Mouse (Mus musculus) embryonic facial prominence, embryonic 12.5 days (tissue): ENCODE measurements at regions not wholly inside any gene's neighbourhood (a gene's known extent, or its start where the extent isn't known, plus 50 kb on each side); places are given as distances from the start of the nearest gene placed in this dataset.
"Not testable (repeated sequence)": the region's sequence is repeated elsewhere in the genome, so short reads cannot be mapped to it uniquely, and the experiment has no call there.

Experiments used
- ATAC-seq: fragments of 200-750 bp; cut with Nextera tagmentation; 2 replicates; pipeline ENCODE4 v1.8.0; 2017; ENCODE audit not compliant: insufficient number of reproducible peaks, insufficient read depth, low FRiP score, low TSS enrichment
- H3K27ac ChIP-seq: fragments of 300-500 bp; sonication (generic); 2 replicates; pipeline ENCODE4 v1.5.1; 2016; ENCODE audit warnings: mild to moderate bottlenecking
- H3K27me3 ChIP-seq: fragments of 300-500 bp; sonication (generic); 2 replicates; pipeline ENCODE4 v1.6.1; 2016; ENCODE audit warnings: mild to moderate bottlenecking, moderate library complexity
- H3K36me3 ChIP-seq: fragments of 300-500 bp; sonication (generic); 2 replicates; pipeline ENCODE4 v1.6.1; 2016; ENCODE audit warnings: mild to moderate bottlenecking
- H3K4me1 ChIP-seq: fragments of 300-500 bp; sonication (generic); 2 replicates; pipeline ENCODE4 v1.6.1; 2016
- H3K4me2 ChIP-seq: fragments of 300-500 bp; sonication (generic); replicated peaks from 2 replicates; pipeline ENCODE4 v1.6.1; 2016; ENCODE audit warnings: mild to moderate bottlenecking, moderate library complexity
- H3K4me3 ChIP-seq: fragments of 300-500 bp; sonication (generic); 2 replicates; pipeline ENCODE4 v1.5.1; 2016; ENCODE audit warnings: mild to moderate bottlenecking
- H3K9ac ChIP-seq: fragments of 300-500 bp; sonication (generic); 2 replicates; pipeline ENCODE4 v1.6.1; 2016; ENCODE audit warnings: mild to moderate bottlenecking, moderate library complexity
- H3K9me3 ChIP-seq: fragments of 300-500 bp; sonication (generic); 2 replicates; pipeline ENCODE4 v1.6.1; 2016; ENCODE audit warnings: mild to moderate bottlenecking, moderate library complexity
- WGBS: fragments of 180-500 bp; shearing (Covaris S2); methylation state at CpG from one replicate; pipeline ENCODE4 v1.1.7; 2016; 5-methylcytosine and 5-hydroxymethylcytosine counted together

- no peaks in the 10 kb centered on the region for H3K9me3 ChIP-seq
- no peak overlapping the region for H3K27ac ChIP-seq
- no peak overlapping the region for H3K4me2 ChIP-seq
- no peak overlapping the region for H3K9ac ChIP-seq
- ATAC-seq: no peak
- WGBS: 74% methylated on average over 5 of the region's 5 CpGs
- H3K4me1 ChIP-seq: peaks cover 3% of the 10 kb centered on the region; the same call in 1 of the 2 replicates
- no peak overlapping the region for H3K4me3 ChIP-seq
- no peaks in the 10 kb centered on the region for H3K27me3 ChIP-seq
- H3K36me3 ChIP-seq: no peaks in the 10 kb centered on the region
These were observed 385.8 kb upstream of the Slc39a10 start for GRCm38 (mm10) chr1:47278321-47279020.

GRCm38 (mm10) chr1:47277839-47278238 is 385.2 kb upstream of the Slc39a10 start:
- H3K9ac ChIP-seq: no peak overlapping the region
- no peak overlapping the region for H3K27ac ChIP-seq
- H3K4me1 ChIP-seq: peaks cover 3% of the 10 kb centered on the region; the same call in 1 of the 2 replicates
- 24% methylated on average over 2 of the region's 2 CpGs for WGBS
- no peaks in the 10 kb centered on the region for H3K27me3 ChIP-seq
- H3K36me3 ChIP-seq: no peaks in the 10 kb centered on the region
- ATAC-seq: 0 out of 2 replicates have a peak, but pooled peaks have one; percentile 60
- H3K9me3 ChIP-seq: no peaks in the 10 kb centered on the region
- no peak overlapping the region for H3K4me2 ChIP-seq
- no peak overlapping the region for H3K4me3 ChIP-seq

- no peak for ATAC-seq
These were observed 379.5 kb upstream of the Slc39a10 start for GRCm38 (mm10) chr1:47272131-47272530.

DNA sequence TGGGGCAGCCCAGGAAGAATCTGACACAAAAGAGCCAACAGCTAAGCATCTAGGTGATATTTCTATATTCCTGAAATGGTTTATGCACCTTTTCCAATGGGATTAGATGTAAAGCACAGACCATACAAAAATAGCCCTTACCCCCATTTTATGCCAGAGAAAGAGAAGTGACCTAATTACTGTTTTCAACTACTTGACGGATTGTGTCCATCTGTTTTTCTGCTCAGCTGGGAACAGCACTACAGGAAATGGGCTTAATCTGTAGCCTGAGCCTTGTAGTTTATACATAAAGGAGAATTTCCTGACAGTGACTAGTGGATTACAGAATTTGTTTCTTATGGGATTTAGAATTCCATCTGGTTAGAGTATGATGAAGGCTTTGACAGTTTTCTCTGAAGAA is 371.0 kb upstream of the Slc39a10 start:
- Histone ChIP-seq H3K4me1 (no peaks in the 10 kb centered on the region), H3K4me3 (no peak overlapping the region), H3K9ac (no peak overlapping the region), H3K9me3 (no peaks in the 10 kb centered on the region), H3K4me2 (no peak overlapping the region), H3K36me3 (no peaks in the 10 kb centered on the region), H3K27ac (no peak overlapping the region), H3K27me3 (no peaks in the 10 kb centered on the region)
- no peak for ATAC-seq
- 23% methylated on average over 1 of the region's 1 CpGs for WGBS

More at GRCm38 (mm10) chr1:47272131-47272530, 379.5 kb upstream of the Slc39a10 start:
- no peaks in the 10 kb centered on the region for H3K9me3 ChIP-seq
- no peaks in the 10 kb centered on the region for H3K4me1 ChIP-seq
- no peak overlapping the region for H3K9ac ChIP-seq
- no peaks in the 10 kb centered on the region for H3K27me3 ChIP-seq
- H3K4me3 ChIP-seq: no peak overlapping the region
- no peak overlapping the region for H3K4me2 ChIP-seq
- no peaks in the 10 kb centered on the region for H3K36me3 ChIP-seq
- H3K27ac ChIP-seq: no peak overlapping the region

DNA sequence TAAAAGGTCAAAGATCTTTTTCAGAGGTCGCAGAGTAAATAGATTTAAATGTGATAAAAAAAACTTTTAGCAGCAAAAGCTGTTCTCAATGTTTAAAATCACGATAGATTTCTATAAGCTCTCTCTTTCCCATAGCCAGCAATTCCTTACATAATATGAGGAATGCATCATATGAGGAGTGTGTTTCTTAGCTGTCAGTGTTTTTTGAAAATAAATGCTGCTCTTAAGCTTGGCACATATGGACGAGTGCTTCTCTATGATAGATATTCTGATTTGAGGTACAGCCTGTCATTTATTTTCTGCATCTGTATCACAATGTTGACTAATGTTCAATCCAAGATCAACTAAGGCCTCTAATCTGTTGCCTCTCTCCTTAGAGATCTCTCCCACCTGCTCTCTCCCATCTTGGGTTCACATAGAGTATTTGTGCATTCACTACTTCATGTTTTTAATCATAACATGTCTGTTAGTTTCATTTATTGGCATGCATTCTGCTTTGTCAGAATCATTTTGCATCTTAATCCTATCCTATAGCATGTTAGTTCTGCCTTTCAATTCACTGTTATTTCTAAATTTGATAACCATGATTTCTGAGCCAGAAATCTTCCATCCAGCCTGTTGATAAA is 369.0 kb upstream of the Slc39a10 start:
- H3K4me3 ChIP-seq: no peak overlapping the region
- no peak for ATAC-seq
- WGBS: 80% methylated on average over 3 of the region's 3 CpGs
- no peak overlapping the region for H3K27ac ChIP-seq
- no peaks in the 10 kb centered on the region for H3K4me1 ChIP-seq
- H3K9ac ChIP-seq: no peak overlapping the region
- H3K4me2 ChIP-seq: no peak overlapping the region
- no peaks in the 10 kb centered on the region for H3K27me3 ChIP-seq
- no peaks in the 10 kb centered on the region for H3K36me3 ChIP-seq
- H3K9me3 ChIP-seq: no peaks in the 10 kb centered on the region

DNA sequence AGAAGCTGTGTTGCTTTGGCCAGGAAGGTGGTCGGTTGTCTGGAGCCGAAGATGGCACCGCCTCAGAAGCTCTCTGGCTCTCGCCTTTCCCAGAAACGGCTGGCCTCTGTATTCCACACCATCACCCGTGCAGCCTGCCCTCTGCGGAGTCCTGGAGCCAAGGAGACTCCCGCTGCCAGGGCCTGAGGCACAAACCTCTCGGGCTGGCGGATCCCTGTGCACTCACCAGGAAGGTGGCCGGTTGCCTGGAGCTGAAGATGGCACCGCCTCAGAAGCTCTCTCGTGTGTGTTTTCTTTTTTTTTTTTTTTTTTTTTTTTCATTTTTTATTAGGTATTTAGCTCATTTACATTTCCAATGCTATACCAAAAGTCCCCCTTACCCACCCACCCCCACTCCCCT is 358.1 kb upstream of the Slc39a10 start:
- H3K4me1 ChIP-seq, ATAC-seq, H3K9me3 ChIP-seq, H3K4me3 ChIP-seq, H3K27me3 ChIP-seq, H3K4me2 ChIP-seq, H3K36me3 ChIP-seq, H3K27ac ChIP-seq, H3K9ac ChIP-seq: not testable (repeated sequence)
- WGBS: 83% methylated on average over 13 of the region's 13 CpGs

DNA sequence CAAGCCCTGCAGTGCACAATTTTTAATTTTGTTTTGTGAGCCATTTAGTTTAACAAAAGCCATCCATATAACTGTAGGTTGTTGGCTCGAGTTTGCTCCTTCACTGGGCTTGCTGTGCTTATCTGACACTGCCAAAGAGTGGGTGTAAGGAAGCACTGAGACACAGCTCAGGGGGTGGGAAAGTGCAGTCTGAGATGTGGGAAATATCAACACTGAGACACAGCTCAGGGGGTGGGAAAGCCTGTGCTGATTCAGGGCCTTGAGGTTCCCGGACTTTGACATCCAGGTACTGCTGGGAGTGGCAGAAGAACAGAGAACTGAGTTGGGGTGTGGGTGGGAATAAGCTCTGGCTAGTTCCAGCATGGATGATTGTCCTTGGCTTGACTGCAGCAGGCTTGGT is 324.4 kb upstream of the Slc39a10 start:
- 74% methylated on average over 2 of the region's 2 CpGs for whole genome bisulfite sequencing
- Histone ChIP-seq H3K27me3 (no peaks in the 10 kb centered on the region), H3K9ac (no peak overlapping the region), H3K4me2 (no peak overlapping the region), H3K27ac (no peak overlapping the region), H3K4me1 (no peaks in the 10 kb centered on the region), H3K4me3 (no peak overlapping the region), H3K9me3 (no peaks in the 10 kb centered on the region), H3K36me3 (no peaks in the 10 kb centered on the region)
- no peak for ATAC-seq

- H3K9ac ChIP-seq: no peak overlapping the region
- no peaks in the 10 kb centered on the region for H3K4me1 ChIP-seq
- WGBS: 68% methylated on average over 2 of the region's 2 CpGs
- H3K4me3 ChIP-seq: no peak overlapping the region
- no peaks in the 10 kb centered on the region for H3K9me3 ChIP-seq
- no peaks in the 10 kb centered on the region for H3K27me3 ChIP-seq
- H3K36me3 ChIP-seq: no peaks in the 10 kb centered on the region
- no peak overlapping the region for H3K27ac ChIP-seq
- H3K4me2 ChIP-seq: no peak overlapping the region
- no peak for ATAC-seq
These were observed 323.9 kb upstream of the Slc39a10 start for GRCm38 (mm10) chr1:47216419-47217002.

GRCm38 (mm10) chr1:47213476-47213875 is 320.8 kb upstream of the Slc39a10 start:
- no peak overlapping the region for H3K4me3 ChIP-seq
- H3K9ac ChIP-seq: no peak overlapping the region
- ATAC-seq: no peak
- no peaks in the 10 kb centered on the region for H3K27me3 ChIP-seq
- no peaks in the 10 kb centered on the region for H3K4me1 ChIP-seq
- no peak overlapping the region for H3K27ac ChIP-seq
- no peaks in the 10 kb centered on the region for H3K36me3 ChIP-seq
- WGBS: 82% methylated on average over 5 of the region's 5 CpGs
- H3K4me2 ChIP-seq: no peak overlapping the region
- H3K9me3 ChIP-seq: no peaks in the 10 kb centered on the region

- 84% methylated on average over 4 of the region's 4 CpGs for WGBS
- no peak overlapping the region for H3K4me3 ChIP-seq
- ATAC-seq: no peak
- H3K36me3 ChIP-seq: no peaks in the 10 kb centered on the region
- no peaks in the 10 kb centered on the region for H3K9me3 ChIP-seq
- no peaks in the 10 kb centered on the region for H3K4me1 ChIP-seq
- no peaks in the 10 kb centered on the region for H3K27me3 ChIP-seq
- H3K4me2 ChIP-seq: no peak overlapping the region
- H3K27ac ChIP-seq: no peak overlapping the region
- no peak overlapping the region for H3K9ac ChIP-seq
These were observed 300.3 kb upstream of the Slc39a10 start for GRCm38 (mm10) chr1:47193001-47193400.

DNA sequence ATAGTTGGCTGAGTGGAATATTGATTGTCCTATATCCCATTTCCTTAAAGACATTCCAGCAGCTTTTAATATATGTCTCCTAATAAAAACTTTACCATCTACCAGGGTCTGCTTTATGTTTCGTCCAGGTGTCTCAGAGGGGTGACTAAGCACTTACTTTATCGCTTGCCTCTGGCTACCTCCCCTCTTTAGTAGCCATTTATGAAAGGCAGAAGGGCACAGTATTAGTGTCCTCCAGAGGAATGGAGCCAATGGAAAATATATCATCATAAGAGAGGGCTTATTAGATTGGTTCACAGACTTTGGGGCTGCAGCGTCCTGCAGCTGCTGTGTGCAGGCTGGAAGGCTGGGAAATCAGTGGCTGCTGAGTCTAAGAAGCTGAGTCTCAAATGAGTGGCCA is 271.8 kb upstream of the Slc39a10 start:
- no peak for ATAC-seq
- 81% methylated on average over 3 of the region's 3 CpGs for WGBS
- H3K27ac ChIP-seq: no peak overlapping the region

GRCm38 (mm10) chr1:47163808-47164410 is 271.3 kb upstream of the Slc39a10 start:
- no peak overlapping the region for H3K9ac ChIP-seq
- H3K4me1 ChIP-seq: no peaks in the 10 kb centered on the region
- 53% methylated on average over 1 of the region's 1 CpGs for WGBS
- H3K27ac ChIP-seq: no peak overlapping the region
- no peaks in the 10 kb centered on the region for H3K9me3 ChIP-seq
- ATAC-seq: peak; percentile 64; the same call in 1 of the 2 replicates
- no peak overlapping the region for H3K4me3 ChIP-seq
- no peaks in the 10 kb centered on the region for H3K27me3 ChIP-seq
- no peak overlapping the region for H3K4me2 ChIP-seq
- no peaks in the 10 kb centered on the region for H3K36me3 ChIP-seq

More for the DNA sequence above, 271.8 kb upstream of the Slc39a10 start:
- Histone ChIP-seq H3K4me2 (no peak overlapping the region), H3K4me3 (no peak overlapping the region), H3K27me3 (no peaks in the 10 kb centered on the region), H3K9ac (no peak overlapping the region), H3K36me3 (no peaks in the 10 kb centered on the region), H3K4me1 (no peaks in the 10 kb centered on the region), H3K9me3 (no peaks in the 10 kb centered on the region)
